Mouse (Mus musculus) limb, embryonic 13.5 days (tissue): ENCODE results near the gene Gdf2. TPM values are rescaled to one million over a fixed set of nuclear protein-coding genes. Genes with fewer than 3 reads are reported as not detected.

Experiments
- ATAC-seq: fragments of 200-750 bp; cut with Nextera tagmentation; 2 replicates; pipeline ENCODE4 v1.8.0; 2017; ENCODE audit warnings: low read depth, moderate number of reproducible peaks, moderate TSS enrichment; ENCODE audit not compliant: low FRiP score
- H3K27ac ChIP-seq: fragments of 300-500 bp; sonication (generic); 2 replicates; pipeline ENCODE4 v1.5.1; 2015; ENCODE audit warnings: inconsistent platforms, mild to moderate bottlenecking, moderate library complexity
- H3K27me3 ChIP-seq: fragments of 300-500 bp; sonication (generic); 2 replicates; pipeline ENCODE4 v1.6.1; 2015; ENCODE audit warnings: mild to moderate bottlenecking, inconsistent platforms
- H3K36me3 ChIP-seq: fragments of 300-500 bp; sonication (generic); 2 replicates; pipeline ENCODE4 v1.6.1; 2015; ENCODE audit warnings: inconsistent platforms, mild to moderate bottlenecking, moderate library complexity
- H3K4me1 ChIP-seq: fragments of 300-500 bp; sonication (generic); 2 replicates; pipeline ENCODE4 v1.6.1; 2015; ENCODE audit warnings: inconsistent platforms
- H3K4me2 ChIP-seq: fragments of 300-500 bp; sonication (generic); replicated peaks from 2 replicates; pipeline ENCODE4 v1.6.1; 2015; ENCODE audit warnings: inconsistent platforms, mild to moderate bottlenecking, moderate library complexity
- H3K4me3 ChIP-seq: fragments of 300-500 bp; sonication (generic); 2 replicates; pipeline ENCODE4 v1.5.1; 2015; ENCODE audit warnings: moderate library complexity, mild to moderate bottlenecking, inconsistent platforms
- H3K9ac ChIP-seq: fragments of 300-500 bp; sonication (generic); 2 replicates; pipeline ENCODE4 v1.6.1; 2015; ENCODE audit warnings: mild to moderate bottlenecking, inconsistent platforms
- H3K9me3 ChIP-seq: fragments of 300-500 bp; sonication (generic); 2 replicates; pipeline ENCODE4 v1.6.1; 2016; ENCODE audit warnings: inconsistent platforms
- WGBS: fragments of 180-500 bp; shearing (Covaris S2); methylation state at CpG from one replicate; pipeline ENCODE4 v1.1.7; 2015; 5-methylcytosine and 5-hydroxymethylcytosine counted together
- polyA plus RNA-seq: library from polyadenylated mRNA; unstranded; fragments of >200 nt; fragmentation: Nextera tagmentation; extraction: Ambion mirVana; gene quantifications from 2 replicates; pipeline ENCODE4 v1.2.1, GENCODE M21; 2015

Gene Gdf2
- not detected in 2 replicates for polyA plus RNA-seq

DNA sequence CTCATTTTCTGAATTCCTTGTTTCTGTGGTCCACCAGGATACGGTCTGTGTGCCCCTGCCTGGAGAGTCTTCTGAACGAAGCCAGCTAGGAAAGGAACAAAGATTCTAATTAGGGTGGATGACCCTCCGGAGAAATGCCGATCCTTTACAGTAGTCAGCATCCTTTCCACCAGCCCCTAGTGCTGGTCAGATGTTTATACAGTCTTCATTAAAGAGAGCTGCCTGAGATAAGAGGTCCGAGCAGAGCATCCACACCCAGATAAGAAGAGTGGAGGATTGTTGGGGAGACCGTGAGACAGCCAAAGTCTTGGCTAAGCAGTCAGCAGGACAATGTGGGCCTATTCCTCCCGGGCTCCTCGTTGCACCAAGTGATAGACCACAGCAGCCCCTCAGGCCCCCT is at the start of gene Gdf2:
Gdf2 (plus strand) TSS at position 301 of the 400 bp plus-strand sequence.
- no peak within 1 kb of the TSS for H3K4me2 ChIP-seq
- H3K36me3 ChIP-seq: peaks cover 9% of the 10 kb centered on the region
- ATAC-seq: no peak
- H3K9ac ChIP-seq: no peak within 1 kb of the TSS
- 66% methylated on average over 8 of the region's 8 CpGs for WGBS
- H3K27ac ChIP-seq: no peak within 1 kb of the TSS
- no peak within 1 kb of the TSS for H3K4me3 ChIP-seq
- peaks cover 4% of the 10 kb centered on the region; the same call in 1 of the 2 replicates for H3K4me1 ChIP-seq
- H3K9me3 ChIP-seq: no peaks in the 10 kb centered on the region
- H3K27me3 ChIP-seq: peaks cover 9% of the 10 kb centered on the region

DNA sequence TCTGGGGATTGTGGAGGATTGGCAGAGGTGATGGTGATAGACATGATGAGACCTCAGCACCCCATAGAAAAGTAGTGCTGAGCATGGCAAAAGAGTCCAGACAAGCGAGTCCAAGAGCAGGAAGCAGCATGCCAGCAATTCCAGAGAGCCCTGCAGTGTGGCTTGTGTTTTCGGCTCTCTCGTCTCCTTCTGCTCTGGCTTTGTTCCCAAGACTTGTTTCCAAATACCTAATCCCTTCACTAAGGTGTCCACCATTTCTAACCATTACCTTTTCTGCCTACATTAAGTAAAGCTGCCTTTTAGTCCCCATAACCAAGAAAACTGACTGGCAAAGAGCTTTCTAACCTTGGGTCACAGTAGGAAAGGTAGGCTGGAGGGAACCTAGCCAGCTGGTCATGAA is 49.3 kb upstream of the Gdf2 start:
- peaks cover 4% of the 10 kb centered on the region; the same call in 1 of the 2 replicates for H3K27me3 ChIP-seq
- H3K36me3 ChIP-seq: no peaks in the 10 kb centered on the region
- H3K4me3 ChIP-seq: no peak overlapping the region
- H3K4me1 ChIP-seq: peaks cover 8% of the 10 kb centered on the region
- no peak overlapping the region for H3K9ac ChIP-seq
- no peak for ATAC-seq
- H3K9me3 ChIP-seq: no peaks in the 10 kb centered on the region
- H3K4me2 ChIP-seq: no peak overlapping the region
- H3K27ac ChIP-seq: no peak overlapping the region
- WGBS: 84% methylated on average over 3 of the region's 3 CpGs

DNA sequence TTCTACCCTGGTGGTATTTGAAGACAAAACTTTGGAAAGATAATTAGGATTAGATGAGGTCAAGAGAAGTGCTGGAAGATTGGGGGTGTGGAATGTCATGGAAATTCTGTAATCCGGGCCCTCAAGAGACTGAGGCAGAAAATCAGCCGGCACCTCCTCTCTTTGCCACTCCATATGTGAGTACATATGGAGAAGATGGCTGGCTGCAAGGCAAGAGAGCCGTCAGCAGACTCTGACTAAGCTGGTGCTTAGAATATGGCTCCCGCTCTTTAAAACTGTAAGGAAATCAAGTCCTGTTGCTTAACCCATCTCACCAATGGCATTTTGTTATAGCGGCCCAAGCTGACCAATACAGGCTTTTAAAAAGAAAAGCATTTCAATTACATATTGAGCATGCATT is 45.1 kb upstream of the Gdf2 start:
- WGBS: 84% methylated on average over 5 of the region's 5 CpGs
- Histone ChIP-seq H3K4me1 (peaks cover 23% of the 10 kb centered on the region), H3K36me3 (no peaks in the 10 kb centered on the region), H3K9me3 (no peaks in the 10 kb centered on the region), H3K27me3 (0 out of 2 replicates have a peak, but pooled peaks cover 4% of the 10 kb centered on the region), H3K9ac (no peak overlapping the region), H3K4me2 (no peak overlapping the region), H3K4me3 (no peak overlapping the region), H3K27ac (no peak overlapping the region)
- ATAC-seq: no peak

DNA sequence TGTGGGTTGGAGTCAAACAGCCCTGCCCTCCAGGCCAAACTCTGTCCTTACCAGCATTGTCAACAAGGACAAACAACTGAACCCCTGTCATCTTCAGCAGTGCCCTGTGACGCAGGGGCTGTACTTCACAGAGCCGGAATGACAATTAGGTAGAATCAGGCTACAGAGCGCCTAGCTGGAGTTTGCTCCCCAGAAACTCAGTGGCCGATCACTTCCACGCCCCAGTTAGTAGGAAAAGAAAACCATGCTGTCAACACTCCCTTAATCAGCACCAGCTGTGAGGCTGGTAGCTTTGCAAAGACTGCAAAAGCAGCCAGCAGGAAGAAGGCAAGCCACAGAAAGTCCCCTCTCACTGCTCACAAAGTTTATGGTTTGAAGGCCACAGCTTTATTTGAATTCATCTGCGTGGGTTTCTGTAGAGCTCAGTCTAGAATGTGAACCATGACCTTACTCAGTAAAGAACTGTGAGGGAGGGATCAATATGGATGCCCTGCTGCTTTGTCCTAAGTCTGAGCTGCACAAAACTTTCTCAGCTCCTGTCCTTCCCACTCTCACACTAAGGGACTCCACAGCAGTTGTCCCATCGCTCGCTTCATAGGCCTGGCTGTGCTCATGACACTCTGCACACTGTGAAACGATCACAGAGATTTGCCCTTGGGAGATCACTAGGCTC is 44.1 kb upstream of the Gdf2 start:
- Histone ChIP-seq H3K27me3 (0 out of 2 replicates have a peak, but pooled peaks cover 4% of the 10 kb centered on the region), H3K4me3 (no peak overlapping the region), H3K4me2 (0 out of 2 replicates have a peak overlapping the region, but pooled peaks have one; percentile 27), H3K9me3 (no peaks in the 10 kb centered on the region), H3K4me1 (peaks cover 23% of the 10 kb centered on the region), H3K9ac (no peak overlapping the region), H3K36me3 (no peaks in the 10 kb centered on the region), H3K27ac (peak overlapping the region; percentile 85)
- ATAC-seq: peak; percentile 71
- WGBS: 13% methylated on average over 9 of the region's 9 CpGs

DNA sequence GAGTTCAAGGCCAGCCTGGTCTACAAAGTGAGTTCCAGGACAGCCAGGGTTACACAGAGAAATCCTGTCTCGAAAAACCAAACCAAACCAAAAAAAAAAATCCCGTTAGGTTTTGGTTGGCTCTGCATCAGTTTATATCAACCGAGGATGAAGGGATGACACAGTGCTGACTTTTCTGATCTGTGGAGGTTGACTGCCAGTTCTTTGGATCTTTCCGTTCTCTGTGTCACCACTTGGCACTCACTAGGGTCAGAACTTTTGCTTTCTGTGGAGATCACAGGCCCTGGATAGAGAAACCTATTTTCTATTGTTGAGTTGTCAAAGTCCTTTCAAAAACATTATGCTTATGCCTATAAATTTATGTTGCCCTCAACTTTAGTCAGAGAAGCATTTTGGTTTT is 38.1 kb upstream of the Gdf2 start:
- Histone ChIP-seq H3K27me3 (0 out of 2 replicates have a peak, but pooled peaks cover 10% of the 10 kb centered on the region), H3K4me3 (no peak overlapping the region), H3K9ac (no peak overlapping the region), H3K9me3 (no peaks in the 10 kb centered on the region; the same call in 1 of the 2 replicates), H3K4me1 (peaks cover 14% of the 10 kb centered on the region), H3K36me3 (no peaks in the 10 kb centered on the region), H3K27ac (no peak overlapping the region), H3K4me2 (no peak overlapping the region)
- no peak for ATAC-seq
- 92% methylated on average over 4 of the region's 4 CpGs for WGBS

DNA sequence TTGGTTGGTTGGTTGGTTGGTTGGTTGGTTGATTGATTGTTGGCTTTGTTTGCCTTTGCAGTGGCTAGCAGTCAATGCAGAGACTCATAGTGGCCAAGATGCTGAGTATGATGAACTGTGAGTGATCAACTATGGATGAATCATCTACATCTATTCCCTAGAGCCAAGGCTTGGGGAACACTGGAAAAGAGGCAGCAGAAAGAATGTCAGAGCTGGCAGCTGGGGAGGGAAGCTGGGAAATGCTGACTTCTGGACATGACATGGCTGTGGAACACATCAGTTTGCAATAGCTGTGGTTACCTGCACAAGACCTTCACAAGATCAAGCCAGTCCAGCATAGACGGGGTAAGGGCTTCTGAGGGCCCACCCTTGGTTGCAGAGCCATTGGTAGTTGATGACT is 37.6 kb upstream of the Gdf2 start:
- Histone ChIP-seq H3K27ac (no peak overlapping the region), H3K9me3 (no peaks in the 10 kb centered on the region; the same call in 1 of the 2 replicates), H3K36me3 (no peaks in the 10 kb centered on the region), H3K27me3 (0 out of 2 replicates have a peak, but pooled peaks cover 10% of the 10 kb centered on the region), H3K9ac (no peak overlapping the region), H3K4me3 (no peak overlapping the region), H3K4me2 (no peak overlapping the region), H3K4me1 (peaks cover 14% of the 10 kb centered on the region)
- ATAC-seq: no peak
- 89% methylated on average over 1 of the region's 1 CpGs for WGBS

DNA sequence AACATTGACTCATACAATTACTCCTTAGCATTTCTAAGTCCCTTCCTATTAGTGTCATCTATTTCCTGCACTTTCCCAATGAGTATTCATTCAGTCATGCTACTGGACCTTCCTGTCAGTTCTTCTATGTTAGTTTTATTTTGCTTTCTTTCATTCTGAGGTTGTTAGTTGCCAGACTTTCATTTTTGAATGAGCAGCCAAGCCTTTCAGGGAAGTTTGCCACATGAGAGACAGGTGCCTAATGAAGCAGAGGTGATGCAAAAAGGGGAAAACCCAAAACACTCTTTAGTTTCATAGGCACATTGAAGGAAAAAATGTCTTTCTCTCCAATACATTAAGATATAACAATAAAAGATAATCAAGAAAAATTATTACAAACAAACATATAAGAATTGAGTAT is 36.0 kb upstream of the Gdf2 start:
- no peak for ATAC-seq
- Histone ChIP-seq H3K9me3 (no peaks in the 10 kb centered on the region; the same call in 1 of the 2 replicates), H3K27ac (no peak overlapping the region), H3K9ac (no peak overlapping the region), H3K4me1 (peaks cover 20% of the 10 kb centered on the region), H3K36me3 (no peaks in the 10 kb centered on the region), H3K4me2 (no peak overlapping the region), H3K4me3 (no peak overlapping the region), H3K27me3 (peaks cover 9% of the 10 kb centered on the region; the same call in 1 of the 2 replicates)

DNA sequence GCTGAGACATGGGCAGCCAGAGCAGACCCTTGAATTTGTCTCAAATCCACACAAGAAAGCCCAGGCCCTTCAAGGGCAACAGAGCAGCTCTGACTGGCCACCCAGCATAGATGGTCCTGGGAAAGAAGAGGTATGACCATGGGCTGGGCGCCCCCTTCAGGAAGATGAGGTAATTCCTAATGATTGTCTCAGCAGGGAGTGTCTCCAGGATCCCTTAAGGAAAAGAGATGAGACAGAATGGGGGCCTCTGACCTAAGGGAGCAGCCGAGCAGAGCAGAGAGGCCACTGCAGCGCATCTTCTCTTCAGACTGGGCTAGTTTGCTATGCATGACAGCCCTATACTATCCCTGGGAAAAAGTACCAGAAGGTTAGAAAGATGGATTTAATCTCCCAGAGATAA is 27.1 kb upstream of the Gdf2 start:
- H3K36me3 ChIP-seq: no peaks in the 10 kb centered on the region
- H3K9ac ChIP-seq: no peak overlapping the region
- peak; percentile 7; the same call in 1 of the 2 replicates for ATAC-seq
- H3K4me3 ChIP-seq: no peak overlapping the region
- H3K4me1 ChIP-seq: peaks cover 29% of the 10 kb centered on the region
- H3K27ac ChIP-seq: 0 out of 2 replicates have a peak overlapping the region, but pooled peaks have one; percentile 52
- no peak overlapping the region for H3K4me2 ChIP-seq
- no peaks in the 10 kb centered on the region for H3K9me3 ChIP-seq
- WGBS: 35% methylated on average over 3 of the region's 3 CpGs
- H3K27me3 ChIP-seq: peaks cover 18% of the 10 kb centered on the region; the same call in 1 of the 2 replicates

DNA sequence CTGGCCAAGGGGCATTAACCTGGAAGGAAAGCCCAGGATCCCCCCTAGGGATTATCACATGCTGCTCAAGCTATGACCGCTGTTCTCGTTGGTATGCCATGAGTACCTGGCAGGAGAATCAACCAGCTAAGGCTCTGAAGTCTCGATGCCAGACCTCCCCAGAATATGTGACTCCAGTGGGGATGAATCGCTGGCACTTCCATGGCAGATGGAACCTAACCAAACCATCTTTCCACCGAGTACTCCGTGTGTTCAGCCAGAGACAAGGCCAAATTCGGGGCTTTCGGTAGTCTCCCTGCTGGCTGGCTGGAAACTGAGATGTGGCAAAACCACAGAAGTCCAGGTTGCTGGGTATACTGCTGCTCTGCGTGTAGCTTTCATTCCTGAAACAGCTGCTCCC is 26.6 kb upstream of the Gdf2 start:
- Histone ChIP-seq H3K4me1 (peaks cover 33% of the 10 kb centered on the region), H3K27ac (no peak overlapping the region), H3K9ac (no peak overlapping the region), H3K4me2 (no peak overlapping the region), H3K4me3 (no peak overlapping the region), H3K36me3 (no peaks in the 10 kb centered on the region), H3K27me3 (peaks cover 18% of the 10 kb centered on the region; the same call in 1 of the 2 replicates), H3K9me3 (no peaks in the 10 kb centered on the region)
- no peak for ATAC-seq
- 87% methylated on average over 9 of the region's 9 CpGs for WGBS

DNA sequence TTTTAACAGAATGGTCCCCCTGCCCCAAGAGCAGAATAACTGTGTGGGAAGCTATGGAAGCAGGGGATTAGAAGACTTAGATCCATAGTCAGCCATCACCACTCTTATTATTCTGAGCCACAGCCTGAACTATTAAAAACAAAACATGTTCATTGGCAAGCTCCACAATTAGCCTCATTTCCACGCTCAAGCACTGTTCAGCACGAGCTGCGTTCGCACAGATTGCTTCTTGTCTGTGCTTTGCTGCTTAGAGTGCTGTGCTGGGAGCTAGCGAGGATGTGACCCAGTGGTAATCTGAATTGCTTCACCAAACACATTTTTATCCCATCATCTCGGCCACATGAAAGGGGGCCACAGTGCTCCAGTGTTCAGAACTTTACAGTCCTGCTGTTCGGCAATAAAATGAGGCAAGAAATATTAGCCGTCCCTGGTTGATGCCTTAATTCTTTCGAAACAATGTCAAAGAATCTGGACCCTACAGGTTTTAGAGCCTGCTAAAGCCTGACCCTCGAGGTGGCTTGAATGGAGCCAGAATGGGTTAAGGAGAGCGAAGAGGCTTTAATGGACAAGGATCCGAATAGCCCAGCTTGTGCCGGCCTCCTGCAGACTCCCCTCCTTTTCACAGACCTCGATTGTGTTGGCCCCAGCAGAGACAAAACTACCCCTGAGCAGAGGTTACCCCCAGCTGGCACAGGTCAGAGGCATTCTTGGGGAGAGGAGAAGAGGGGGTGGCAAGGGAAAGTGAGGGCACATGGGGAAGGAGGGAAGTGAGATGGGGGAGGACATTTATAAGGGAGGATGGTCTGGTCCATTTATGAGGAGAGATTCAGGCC is 19.9 kb upstream of the Gdf2 start:
- no peak for ATAC-seq
- H3K4me1 ChIP-seq: peaks cover 65% of the 10 kb centered on the region

DNA sequence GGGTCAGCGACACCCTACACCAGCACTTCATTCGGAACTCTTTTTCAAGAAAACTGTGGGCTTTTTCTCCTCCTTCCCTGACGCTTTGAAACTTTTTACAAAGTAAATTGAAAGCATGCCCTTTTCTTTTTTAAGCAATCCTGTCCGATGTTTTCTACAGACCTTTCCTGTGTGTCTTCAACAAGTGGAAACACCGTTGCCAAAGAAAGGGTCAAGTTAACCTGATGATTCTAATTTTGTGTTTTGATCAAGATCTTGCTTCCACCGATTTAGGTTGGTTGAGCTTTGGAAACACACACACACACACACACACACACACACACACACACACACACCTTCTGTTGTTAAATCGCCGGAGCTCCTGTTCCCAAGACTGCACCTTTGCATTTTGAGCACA is 18.1 kb upstream of the Gdf2 start:
- Histone ChIP-seq H3K4me1 (peaks cover 76% of the 10 kb centered on the region), H3K27me3 (peaks cover 39% of the 10 kb centered on the region), H3K4me3 (peak overlapping the region; percentile 59), H3K27ac (peak overlapping the region; percentile 83; the same call in 1 of the 2 replicates), H3K9ac (peak overlapping the region; percentile 84), H3K4me2 (peak overlapping the region; percentile 89), H3K36me3 (no peaks in the 10 kb centered on the region), H3K9me3 (no peaks in the 10 kb centered on the region)
- no peak for ATAC-seq
- 11% methylated on average over 8 of the region's 8 CpGs for WGBS

More for the DNA sequence above, 19.9 kb upstream of the Gdf2 start:
- Histone ChIP-seq H3K27me3 (peaks cover 44% of the 10 kb centered on the region), H3K4me2 (peak overlapping the region; percentile 35; the same call in 1 of the 2 replicates), H3K36me3 (no peaks in the 10 kb centered on the region), H3K4me3 (no peak overlapping the region), H3K27ac (peak overlapping the region; percentile 2; the same call in 1 of the 2 replicates), H3K9me3 (no peaks in the 10 kb centered on the region), H3K9ac (no peak overlapping the region)
- WGBS: 17% methylated on average over 14 of the region's 14 CpGs
